Mouse (Mus musculus) G1E (cell line): ENCODE measurements around the gene Atp5f1.

ENCODE experiments used
- CTCF ChIP-seq: IDR thresholded peaks from 2 replicates; pipeline ENCODE4 v1.5.1; 2012; ENCODE audit warnings: low read depth, low read length, inconsistent platforms, mixed read lengths
- GATA1 ChIP-seq: IDR thresholded peaks from 2 replicates; pipeline ENCODE4 v1.6.1; 2012; ENCODE audit warnings: borderline replicate concordance, low read length, inconsistent platforms, mixed read lengths
- POLR2AphosphoS5 ChIP-seq: IDR thresholded peaks from 2 replicates; pipeline ENCODE4 v1.6.1; 2012; ENCODE audit warnings: low read depth, low read length, inconsistent platforms; ENCODE audit not compliant: insufficient replicate concordance
- TAL1 ChIP-seq: conservative IDR thresholded peaks from 2 replicates; pipeline ENCODE4 v1.6.1; 2012; ENCODE audit warnings: low read depth, low read length, inconsistent platforms, mixed read lengths

GRCm38 (mm10) chr3:105927561-105928194 is 32.2 kb downstream of the Atp5f1 start:
- TF ChIP-seq CTCF (no peak), TAL1 (no peak), GATA1 (no peak), POLR2AphosphoS5 (no peak)
